Mouse (Mus musculus) stomach, postnatal 0 days (tissue): ENCODE data around the gene Gm17622. TPM values are rescaled to one million over a fixed set of nuclear protein-coding genes. Genes with fewer than 3 reads are reported as not detected.

Experiments used
- ATAC-seq: fragments of 200-750 bp; cut with Nextera tagmentation; 2 replicates; pipeline ENCODE4 v1.8.0; 2017; ENCODE audit not compliant: low FRiP score, low TSS enrichment
- DNase-seq: peaks from one replicate; pipeline ENCODE4 v3.0.0-alpha.2; 2016; ENCODE audit warnings: low spot score
- H3K27ac ChIP-seq: fragments of 300-500 bp; sonication (generic); replicated peaks from 2 replicates; pipeline ENCODE4 v1.5.1; 2014; ENCODE audit warnings: mild to moderate bottlenecking, control low read depth
- H3K27me3 ChIP-seq: fragments of 300-500 bp; sonication (generic); 2 replicates; pipeline ENCODE4 v1.6.1; 2014; ENCODE audit warnings: low read length; ENCODE audit not compliant: control insufficient read depth, insufficient read depth
- H3K36me3 ChIP-seq: fragments of 300-500 bp; sonication (generic); 2 replicates; pipeline ENCODE4 v1.6.1; 2014; ENCODE audit warnings: low read length, mixed read lengths; ENCODE audit not compliant: control insufficient read depth, insufficient read depth
- H3K4me1 ChIP-seq: fragments of 300-500 bp; sonication (generic); replicated peaks from 2 replicates; pipeline ENCODE4 v1.6.1; 2014; ENCODE audit warnings: antibody characterized with exemption; ENCODE audit not compliant: control insufficient read depth, insufficient read depth
- H3K4me2 ChIP-seq: fragments of 300-500 bp; sonication (generic); replicated peaks from 2 replicates; pipeline ENCODE4 v1.6.1; 2014; ENCODE audit warnings: low read depth, mild to moderate bottlenecking, control low read depth, moderate library complexity
- H3K4me3 ChIP-seq: fragments of 300-500 bp; sonication (generic); 2 replicates; pipeline ENCODE4 v1.5.1; 2014; ENCODE audit warnings: low read depth, low read length, control low read depth
- H3K9ac ChIP-seq: fragments of 300-500 bp; sonication (generic); 2 replicates; pipeline ENCODE4 v1.6.1; 2014; ENCODE audit warnings: mild to moderate bottlenecking, low read length, control low read depth, mixed read lengths
- H3K9me3 ChIP-seq: fragments of 300-500 bp; sonication (generic); 2 replicates; pipeline ENCODE4 v1.6.1; 2016; ENCODE audit warnings: low read length; ENCODE audit not compliant: control insufficient read depth
- CTCF ChIP-seq: IDR thresholded peaks from 2 replicates; pipeline ENCODE4 v1.5.1; 2016; ENCODE audit warnings: antibody characterized with exemption, low read depth, mild to moderate bottlenecking, moderate library complexity
- EP300 ChIP-seq: optimal IDR thresholded peaks from 2 replicates; pipeline ENCODE3; 2016; ENCODE audit warnings: antibody characterized with exemption
- WGBS: fragments of 180-500 bp; shearing (Covaris S2); extraction: QIAGEN DNeasy Blood & Tissue Kit; methylation state at CpG from one replicate; pipeline ENCODE4 v1.1.7; 2014; 5-methylcytosine and 5-hydroxymethylcytosine counted together
- polyA plus RNA-seq: library from polyadenylated mRNA; unstranded; fragments of >200 nt; fragmentation: Nextera tagmentation; extraction: Ambion mirVana; gene quantifications from 2 replicates; pipeline ENCODE4 v1.2.1, GENCODE M21; 2015

The Gm17622 gene
- polyA plus RNA-seq, 1 experiment from 2014 or later, result not detected

DNA sequence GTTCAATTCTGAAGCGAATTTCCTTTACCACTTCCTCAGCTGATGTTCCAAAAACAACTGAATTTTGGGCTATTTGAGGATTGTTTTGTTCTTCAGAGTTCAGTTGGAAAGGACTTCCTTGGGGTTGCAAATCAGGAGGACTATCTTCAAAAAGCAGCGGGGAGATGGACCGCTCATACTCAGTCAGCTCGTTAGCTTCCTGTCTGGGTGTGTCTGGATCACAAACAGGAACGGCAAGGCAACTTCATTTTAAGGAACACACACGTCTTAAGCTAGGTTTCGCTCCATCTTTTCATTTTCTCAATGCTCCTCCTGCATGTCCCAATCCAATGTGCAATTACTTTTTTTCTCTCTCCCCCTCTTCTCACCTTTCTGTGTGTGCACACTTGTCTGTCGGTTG, 6.1 kb downstream of the Gm17622 start:
- Histone ChIP-seq H3K9ac (no peak overlapping the region), H3K27ac (no peak overlapping the region), H3K9me3 (no peaks in the 10 kb centered on the region), H3K4me1 (no peaks in the 10 kb centered on the region), H3K4me3 (no peak overlapping the region), H3K4me2 (no peak overlapping the region), H3K27me3 (no peaks in the 10 kb centered on the region), H3K36me3 (no peaks in the 10 kb centered on the region; the same call in none of the 2 replicates)
- DNase-seq, result no peak
- ATAC-seq, result no peak
- 82% methylated on average over 8 of the region's 8 CpGs for WGBS
- no peak for TF ChIP-seq CTCF
- TF ChIP-seq EP300, result no peak

DNA sequence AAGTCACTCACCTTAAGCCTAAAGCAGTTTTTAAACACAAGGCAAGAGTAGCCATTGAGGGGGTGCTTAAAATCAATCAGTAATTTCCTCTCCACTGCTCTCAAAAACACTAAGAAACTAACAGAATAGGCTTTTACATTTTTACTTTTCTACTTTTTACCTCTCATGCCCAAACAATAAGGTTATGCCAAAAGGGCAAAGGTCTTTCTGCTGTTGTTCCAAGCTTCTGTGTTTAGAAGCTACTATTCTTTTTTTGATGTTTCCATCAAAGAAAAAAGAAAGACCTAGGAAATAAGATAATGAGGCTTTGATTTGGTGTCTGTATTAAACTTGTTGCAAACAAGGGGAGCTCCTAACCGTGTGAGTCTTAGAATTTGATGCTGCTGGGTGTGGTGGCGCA, 9.4 kb downstream of the Gm17622 start:
- Histone ChIP-seq H3K4me3 (no peak overlapping the region), H3K4me2 (no peak overlapping the region), H3K27me3 (no peaks in the 10 kb centered on the region), H3K9me3 (no peaks in the 10 kb centered on the region), H3K9ac (no peak overlapping the region), H3K27ac (no peak overlapping the region), H3K36me3 (no peaks in the 10 kb centered on the region; the same call in none of the 2 replicates), H3K4me1 (no peaks in the 10 kb centered on the region)
- DNase-seq, result no peak
- ATAC-seq, result no peak
- TF ChIP-seq CTCF (no peak), EP300 (no peak)
- 80% methylated on average over 2 of the region's 2 CpGs for WGBS

DNA sequence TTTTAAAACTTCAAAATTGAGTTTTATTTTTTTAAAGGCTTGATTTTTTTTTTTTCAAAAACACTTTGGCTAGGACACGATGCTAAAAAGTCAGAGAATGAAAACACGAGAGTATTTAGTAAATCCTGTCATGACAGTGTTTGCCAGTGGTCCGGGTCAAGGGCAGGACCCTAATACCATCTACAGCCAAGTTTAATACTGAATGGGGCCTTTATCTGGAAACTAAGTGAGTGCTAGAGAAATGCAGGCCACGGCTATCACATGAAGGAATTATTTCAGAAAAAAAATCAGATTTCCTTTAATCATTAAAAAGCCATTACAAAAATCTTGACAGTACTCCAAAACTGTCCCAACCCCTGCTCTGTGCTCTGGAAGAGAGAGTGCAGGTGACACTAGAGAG, 15.1 kb downstream of the Gm17622 start:
- Histone ChIP-seq H3K27ac (no peak overlapping the region), H3K4me1 (0 out of 2 replicates have a peak, but pooled peaks cover under 1% of the 10 kb centered on the region), H3K27me3 (no peaks in the 10 kb centered on the region), H3K4me3 (no peak overlapping the region), H3K9ac (no peak overlapping the region), H3K4me2 (no peak overlapping the region), H3K9me3 (no peaks in the 10 kb centered on the region), H3K36me3 (no peaks in the 10 kb centered on the region; the same call in 1 of the 2 replicates)
- WGBS, result 64% methylated on average over 4 of the region's 4 CpGs
- no peak for ATAC-seq
- TF ChIP-seq EP300, result no peak
- no peak for TF ChIP-seq CTCF
- DNase-seq, result no peak

DNA sequence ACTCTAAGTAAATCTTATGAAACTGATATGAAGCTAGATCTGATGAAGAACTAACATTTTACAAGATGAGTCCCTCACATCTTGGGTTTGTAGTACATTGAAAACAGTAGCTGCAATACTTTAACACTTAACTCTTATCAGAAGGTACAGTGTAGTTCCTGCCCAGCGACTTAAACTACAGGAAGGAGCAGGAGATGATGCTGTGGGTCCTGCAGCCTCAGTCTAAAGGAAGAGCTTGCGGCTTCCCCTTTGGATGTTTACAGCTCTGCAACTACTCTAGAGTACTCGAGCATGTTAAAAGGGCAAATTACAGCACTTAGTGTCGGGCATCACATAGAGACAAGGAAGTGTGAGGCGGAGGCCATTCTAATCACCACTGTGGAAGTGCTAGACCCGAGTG, 15.8 kb downstream of the Gm17622 start:
- H3K27me3 ChIP-seq, result no peaks in the 10 kb centered on the region
- no peak overlapping the region for H3K27ac ChIP-seq
- H3K4me1 ChIP-seq, result 0 out of 2 replicates have a peak, but pooled peaks cover 3% of the 10 kb centered on the region
- DNase-seq (no peak), ATAC-seq (no peak)
- no peak overlapping the region for H3K4me2 ChIP-seq
- no peaks in the 10 kb centered on the region for H3K36me3 ChIP-seq
- no peak overlapping the region for H3K4me3 ChIP-seq
- H3K9ac ChIP-seq, result no peak overlapping the region
- TF ChIP-seq CTCF (no peak), EP300 (no peak)
- H3K9me3 ChIP-seq, result no peaks in the 10 kb centered on the region
- 71% methylated on average over 6 of the region's 6 CpGs for WGBS

DNA sequence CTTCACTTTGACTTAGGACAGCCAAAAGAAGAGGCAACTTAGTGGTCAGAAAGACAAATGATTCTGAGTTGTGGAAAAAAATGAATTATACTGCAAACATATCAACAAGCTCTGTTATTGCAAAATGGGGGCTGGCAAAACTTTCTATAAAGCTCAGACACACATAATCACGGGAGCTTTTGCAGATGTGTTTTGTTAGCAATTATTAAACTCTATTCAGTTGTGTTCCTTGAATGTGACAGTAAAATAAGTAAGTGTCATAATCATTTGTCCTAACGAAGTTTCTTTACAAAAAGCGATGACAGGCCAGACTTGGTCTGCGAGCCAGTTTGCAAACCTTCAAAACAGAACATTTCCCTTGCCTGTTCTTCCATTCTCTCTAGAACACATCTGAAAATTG, 17.0 kb downstream of the Gm17622 start:
- Histone ChIP-seq H3K9ac (no peak overlapping the region), H3K4me1 (0 out of 2 replicates have a peak, but pooled peaks cover 3% of the 10 kb centered on the region), H3K27me3 (no peaks in the 10 kb centered on the region), H3K27ac (no peak overlapping the region), H3K4me2 (no peak overlapping the region), H3K36me3 (no peaks in the 10 kb centered on the region), H3K4me3 (no peak overlapping the region), H3K9me3 (no peaks in the 10 kb centered on the region)
- ATAC-seq, result no peak
- WGBS, result 71% methylated on average over 4 of the region's 4 CpGs
- no peak for DNase-seq
- no peak for TF ChIP-seq EP300
- no peak for TF ChIP-seq CTCF

DNA sequence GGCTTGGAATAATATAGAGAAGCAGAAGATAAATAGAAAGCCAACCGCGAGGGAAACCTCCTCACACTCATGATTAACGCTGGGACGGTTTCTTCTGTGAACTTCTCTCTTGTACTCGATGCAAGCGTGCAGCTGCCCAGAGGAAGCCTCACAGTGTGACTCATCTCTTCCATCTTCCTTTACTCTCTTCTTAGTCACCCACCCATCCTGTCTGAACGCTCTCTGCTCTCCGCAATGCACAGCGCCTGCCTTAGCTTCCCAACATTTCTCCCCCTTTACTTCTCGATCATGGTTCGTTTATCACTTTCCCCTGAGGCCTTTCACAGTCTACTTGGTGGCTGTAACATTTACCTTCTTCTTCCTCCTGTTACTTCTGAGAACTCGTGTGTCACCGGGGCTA, 20.1 kb downstream of the Gm17622 start:
- peak overlapping the region; percentile 64 for H3K27ac ChIP-seq
- TF ChIP-seq CTCF, result no peak
- TF ChIP-seq EP300, result no peak
- H3K9me3 ChIP-seq, result no peaks in the 10 kb centered on the region
- H3K27me3 ChIP-seq, result no peaks in the 10 kb centered on the region
- H3K4me3 ChIP-seq, result no peak overlapping the region
- 0 out of 2 replicates have a peak, but pooled peaks cover 3% of the 10 kb centered on the region for H3K4me1 ChIP-seq
- no peak overlapping the region for H3K9ac ChIP-seq
- H3K4me2 ChIP-seq, result no peak overlapping the region
- H3K36me3 ChIP-seq, result no peaks in the 10 kb centered on the region
- WGBS, result 43% methylated on average over 13 of the region's 13 CpGs
- DNase-seq (no peak), ATAC-seq (peak; percentile 71)
